Mouse (Mus musculus): ENCODE results near the gene Ahcyl2.

Gene Ahcyl2

GRCm38 (mm10) chr6:29853213-29853899 lies 85.5 kb downstream of the Ahcyl2 start:
- DNase-seq, result peak; percentile 80

- no peak for DNase-seq
Observed at GRCm38 (mm10) chr6:29853900-29854390, 86.1 kb downstream of the Ahcyl2 start.

GRCm38 (mm10) chr6:29858619-29859018 lies 90.8 kb downstream of the Ahcyl2 start:
- no peak for DNase-seq

- no peak for DNase-seq
Observed at GRCm38 (mm10) chr6:29859344-29859743, 91.5 kb downstream of the Ahcyl2 start.

- peak; percentile 46 for DNase-seq
Observed at GRCm38 (mm10) chr6:29860238-29860637, 92.4 kb downstream of the Ahcyl2 start.

- DNase-seq, result no peak
Observed at GRCm38 (mm10) chr6:29864926-29865325, 97.1 kb downstream of the Ahcyl2 start.

- no peak for DNase-seq
Observed at GRCm38 (mm10) chr6:29866935-29867724, 99.3 kb downstream of the Ahcyl2 start.

GRCm38 (mm10) chr6:29868341-29868895 lies 100.6 kb downstream of the Ahcyl2 start:
- DNase-seq, result no peak

- DNase-seq, result no peak
Observed at GRCm38 (mm10) chr6:29873654-29874053, 105.8 kb downstream of the Ahcyl2 start.

GRCm38 (mm10) chr6:29875576-29875975 lies 107.8 kb downstream of the Ahcyl2 start:
- no peak for DNase-seq

- no peak for DNase-seq
Observed at GRCm38 (mm10) chr6:29876782-29877181, 109.0 kb downstream of the Ahcyl2 start.

GRCm38 (mm10) chr6:29879579-29879978 lies 111.8 kb downstream of the Ahcyl2 start:
- no peak for DNase-seq

GRCm38 (mm10) chr6:29880796-29881195 lies 113.0 kb downstream of the Ahcyl2 start:
- DNase-seq, result no peak

GRCm38 (mm10) chr6:29881936-29882335 lies 114.1 kb downstream of the Ahcyl2 start:
- DNase-seq, result no peak

- no peak for DNase-seq
Observed at GRCm38 (mm10) chr6:29882870-29883269, 115.1 kb downstream of the Ahcyl2 start.

GRCm38 (mm10) chr6:29891151-29891550 lies 123.3 kb downstream of the Ahcyl2 start:
- no peak for DNase-seq

- DNase-seq, result no peak
Observed at GRCm38 (mm10) chr6:29896976-29897375, 129.2 kb downstream of the Ahcyl2 start.

GRCm38 (mm10) chr6:29901450-29901849 lies 133.6 kb downstream of the Ahcyl2 start:
- DNase-seq, result no peak

GRCm38 (mm10) chr6:29902256-29902655 lies 134.4 kb downstream of the Ahcyl2 start:
- DNase-seq, result no peak

- DNase-seq, result no peak
Observed at GRCm38 (mm10) chr6:29903343-29903914, 135.6 kb downstream of the Ahcyl2 start.

- DNase-seq, result no peak
Observed at GRCm38 (mm10) chr6:29904281-29904680, 136.5 kb downstream of the Ahcyl2 start.

GRCm38 (mm10) chr6:29910631-29911030 lies 142.8 kb downstream of the Ahcyl2 start:
- DNase-seq, result no peak

GRCm38 (mm10) chr6:29913673-29914072 lies 145.9 kb downstream of the Ahcyl2 start:
- no peak for DNase-seq

Data from retina, postnatal 1 day (tissue).